Mouse (Mus musculus): ENCODE results near the gene Nipal3. TPM values are rescaled to one million over a fixed set of nuclear protein-coding genes. Genes with fewer than 3 reads are reported as not detected.
A peak's percentile ranks its signal among the peaks of the same experiment; 100 is the strongest.

Gene Nipal3
- total RNA-seq, 4 experiments from 2014 or later, result 15.2 to 22.0 (median 17.5) TPM

DNA sequence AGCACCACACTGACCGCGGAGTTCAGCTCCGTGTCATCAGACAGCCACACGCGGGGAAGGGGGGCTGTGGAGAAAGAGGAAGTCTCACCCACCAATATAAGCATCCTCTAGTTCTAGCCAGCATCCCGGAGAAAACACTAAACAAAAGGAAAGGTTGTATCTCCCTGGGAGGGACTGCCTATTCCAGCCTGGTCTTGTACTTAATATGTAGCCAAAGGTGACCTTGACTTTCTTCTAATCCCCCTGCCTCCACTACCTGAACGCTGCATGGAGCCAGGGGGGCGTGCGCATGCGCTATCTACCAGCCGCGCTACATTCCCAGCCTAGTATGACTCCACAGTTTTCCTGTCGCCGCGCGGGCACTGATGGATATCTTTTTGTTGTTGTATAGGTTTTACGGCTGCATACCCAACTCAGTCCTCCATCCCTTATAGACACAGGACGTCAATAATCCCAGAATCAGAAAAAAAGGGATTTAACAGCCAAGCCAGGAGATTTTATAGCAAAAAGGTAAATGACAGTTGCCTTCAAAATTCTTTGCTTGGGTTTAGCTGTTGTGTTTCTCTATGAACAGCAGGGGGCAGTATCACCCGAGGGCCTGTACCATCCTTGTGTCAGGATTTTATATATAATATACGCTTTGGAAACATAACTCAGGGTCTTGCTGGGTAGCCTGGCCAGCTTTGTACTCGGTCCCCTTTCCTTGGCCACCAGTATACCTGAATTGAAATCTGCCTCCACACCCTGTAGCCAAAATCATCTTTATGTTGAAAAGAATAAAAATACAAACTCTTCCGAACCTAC is 12.9 kb upstream of the Nipal3 start:
- DNase-seq (ENCODE audit: low spot score in 2 of 2), result no peak

DNA sequence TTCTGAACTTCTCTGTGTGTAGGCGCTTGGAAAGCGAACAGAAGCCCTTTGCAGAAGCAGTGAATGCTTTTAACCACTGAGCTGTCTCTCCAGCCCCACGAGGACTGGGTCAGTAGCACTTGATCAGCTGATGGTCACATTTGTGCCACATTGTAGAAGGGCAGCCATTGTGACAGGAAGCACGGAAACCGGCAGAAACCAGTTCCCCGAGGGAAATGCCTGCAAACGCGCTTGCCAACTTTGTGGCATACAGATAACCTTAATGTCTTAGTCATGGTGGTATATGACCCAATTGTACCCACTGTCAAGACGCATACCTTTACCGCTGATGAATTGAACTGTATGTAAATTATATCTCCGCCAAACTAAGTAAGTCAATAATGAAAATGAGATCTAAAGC is 11.0 kb upstream of the Nipal3 start:
- DNase-seq (ENCODE audit: low spot score in 2 of 2), result no peak

DNA sequence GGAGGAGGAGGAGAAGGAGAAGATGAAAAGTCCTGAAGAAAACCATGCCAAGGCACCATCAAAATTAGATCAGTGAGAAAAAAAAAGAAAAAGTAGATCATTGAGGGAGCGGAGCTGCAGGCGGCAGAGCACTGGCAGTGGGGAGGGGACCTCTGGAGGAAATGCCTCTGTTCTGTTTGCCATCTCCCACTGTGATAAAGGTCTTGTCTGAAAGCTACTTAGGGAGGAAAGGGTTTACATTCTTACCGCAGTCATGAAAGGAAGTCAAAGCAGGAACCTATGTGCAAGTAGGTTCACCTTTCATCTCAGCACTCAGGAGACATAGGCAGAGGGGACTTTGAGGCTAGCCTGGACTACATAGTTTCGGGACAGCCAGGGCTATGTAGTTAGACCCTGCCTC is 6.7 kb upstream of the Nipal3 start:
- no peak for DNase-seq (ENCODE audit: low spot score in 2 of 2)

- DNase-seq (ENCODE audit: low spot score in 2 of 2), result no peak
Measured at GRCm38 (mm10) chr4:135499831-135500230, 5.0 kb upstream of the Nipal3 start.

- no peak for DNase-seq (ENCODE audit: low spot score in 2 of 2)
Measured at GRCm38 (mm10) chr4:135498136-135498535, 3.3 kb upstream of the Nipal3 start.

DNA sequence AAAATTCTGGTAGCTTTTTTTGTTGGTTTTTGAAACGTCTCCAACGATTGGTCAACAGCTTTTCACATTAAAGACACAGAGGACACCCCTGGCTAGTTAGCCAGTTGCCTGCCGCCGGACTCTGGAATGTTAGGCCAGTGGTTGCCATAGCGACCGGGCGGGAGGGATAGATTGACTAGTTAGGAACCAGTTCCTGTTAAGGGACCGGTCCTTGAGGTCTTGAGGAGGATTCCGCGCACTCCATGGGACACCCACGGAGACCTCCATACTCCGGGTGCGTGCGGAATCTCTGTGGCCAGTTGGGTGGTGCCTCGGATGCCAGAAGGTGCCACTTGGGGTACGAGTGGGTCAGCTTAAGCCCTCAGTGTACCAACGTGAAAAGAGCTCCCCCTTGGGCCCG is 972 bp upstream of the Nipal3 start:
- DNase-seq (ENCODE audit: low spot score in 2 of 2), result peak; percentile 24 to 29

GRCm38 (mm10) chr4:135495397-135495791 is 556 bp upstream of the Nipal3 start:
- no peak for DNase-seq (ENCODE audit: low spot score in 2 of 2)

- no peak for DNase-seq (ENCODE audit: low spot score in 2 of 2)
Measured at GRCm38 (mm10) chr4:135493691-135494520, 932 bp downstream of the Nipal3 start.

DNA sequence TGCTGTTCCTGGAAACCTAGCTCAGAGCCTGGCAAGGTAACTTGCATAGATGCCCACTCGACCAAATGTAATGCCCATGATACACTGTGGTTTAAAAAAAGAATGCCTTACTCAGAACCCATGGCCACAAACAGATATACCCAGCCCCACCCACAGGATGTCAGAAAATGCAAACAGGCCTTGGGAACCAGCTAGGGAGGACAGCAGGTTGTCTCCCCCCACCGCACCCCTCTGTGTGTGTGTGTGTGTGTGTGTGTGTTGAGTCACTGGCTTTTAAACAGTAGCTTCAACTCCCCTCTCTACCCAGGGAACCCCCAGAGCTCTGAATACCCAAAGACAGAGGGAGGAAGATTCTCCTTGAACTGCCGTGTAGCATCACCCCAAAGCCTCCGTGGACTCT is 1.6 kb downstream of the Nipal3 start:
- DNase-seq (ENCODE audit: low spot score in 2 of 2), result no peak

DNA sequence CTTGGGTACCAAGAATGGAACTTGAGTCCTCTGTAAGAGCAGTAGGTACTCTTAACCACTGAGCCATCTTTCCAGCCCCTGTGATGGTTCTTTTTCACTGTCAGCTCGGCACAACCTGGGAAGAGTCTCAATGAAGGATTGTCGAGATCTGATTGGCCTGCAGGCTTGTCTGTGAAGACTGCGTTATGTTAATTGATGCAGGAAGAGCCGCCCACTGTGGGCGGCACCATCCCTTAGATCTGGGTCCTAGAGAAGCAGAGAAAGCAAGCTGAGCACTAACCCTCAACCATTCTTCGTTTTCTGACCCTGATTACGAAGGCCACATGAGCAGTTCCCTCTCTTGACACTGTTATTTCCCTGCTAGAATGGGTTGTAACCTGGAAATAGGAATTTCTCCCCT is 5.6 kb downstream of the Nipal3 start:
- no peak for DNase-seq (ENCODE audit: low spot score in 2 of 2)

DNA sequence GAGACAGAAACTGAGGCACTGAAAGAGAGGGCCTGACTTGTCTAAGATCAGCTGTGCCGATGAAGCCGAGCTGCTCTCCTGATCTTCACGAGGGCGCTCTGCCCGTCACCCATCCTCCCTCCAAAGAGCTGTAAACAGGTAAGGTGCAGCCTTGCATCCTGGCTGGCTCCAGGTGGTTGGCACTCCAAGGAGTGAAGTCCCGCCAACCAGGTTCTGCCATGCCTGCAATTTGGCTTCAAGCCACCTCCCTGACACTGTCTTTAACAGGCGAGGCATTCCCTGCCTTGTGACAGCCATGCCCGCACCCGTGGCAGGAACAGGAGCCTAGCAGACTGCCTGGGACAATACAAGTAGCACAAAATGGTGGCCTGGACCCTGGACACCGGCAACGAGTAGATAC is 8.5 kb downstream of the Nipal3 start:
- no peak for DNase-seq (ENCODE audit: low spot score in 2 of 2)

GRCm38 (mm10) chr4:135485086-135485485 is 9.8 kb downstream of the Nipal3 start:
- no peak for DNase-seq (ENCODE audit: low spot score in 2 of 2)

GRCm38 (mm10) chr4:135480370-135480769 is 14.5 kb downstream of the Nipal3 start:
- no peak for DNase-seq (ENCODE audit: low spot score in 2 of 2)

DNA sequence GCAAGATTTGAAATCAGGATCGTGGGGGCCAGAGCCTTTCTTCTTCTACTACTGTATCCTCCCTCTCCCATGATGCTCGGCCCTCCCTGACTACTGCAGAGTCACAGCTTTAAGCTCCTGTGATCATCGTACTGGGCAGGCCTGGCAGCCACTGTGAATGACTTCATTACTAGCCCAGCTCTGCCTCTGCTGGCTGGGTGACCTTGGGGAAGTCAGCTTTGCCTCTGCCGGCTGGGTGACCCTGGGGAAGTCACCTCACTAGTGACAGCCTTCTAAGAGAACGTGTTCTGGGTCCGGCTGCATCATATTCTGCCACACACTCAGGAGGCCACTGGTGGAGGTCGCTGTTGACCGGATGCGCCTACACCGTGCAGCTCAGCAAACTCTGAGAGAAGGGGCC is 17.0 kb downstream of the Nipal3 start:
- no peak for DNase-seq (ENCODE audit: low spot score in 2 of 2)

DNA sequence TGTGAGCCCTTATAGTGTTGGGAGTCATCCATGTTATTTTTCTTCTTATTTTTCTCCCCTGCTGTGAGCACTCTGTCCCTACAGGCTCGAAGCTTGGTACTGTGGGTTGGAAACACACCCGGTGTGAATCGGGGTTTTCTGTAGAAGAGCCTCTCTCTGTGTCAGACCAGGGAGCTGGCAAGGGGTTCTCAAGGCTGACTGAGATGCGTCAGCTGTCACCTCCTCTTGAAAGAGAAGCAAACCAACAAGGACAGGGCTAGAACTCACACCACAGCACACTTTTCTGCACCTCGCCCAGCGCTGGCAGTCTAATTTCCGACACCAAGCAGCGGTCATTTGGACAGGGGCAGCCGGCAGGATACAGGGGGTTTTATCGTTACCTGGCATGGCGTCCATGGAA is 31.4 kb downstream of the Nipal3 start:
- DNase-seq (ENCODE audit: low spot score in 2 of 2), result no peak

- no peak for DNase-seq (ENCODE audit: low spot score in 2 of 2)
Measured at GRCm38 (mm10) chr4:135453572-135453971, 41.3 kb downstream of the Nipal3 start.

GRCm38 (mm10) chr4:135453164-135453563 is 41.7 kb downstream of the Nipal3 start:
- DNase-seq (ENCODE audit: low spot score in 2 of 2), result no peak

DNA sequence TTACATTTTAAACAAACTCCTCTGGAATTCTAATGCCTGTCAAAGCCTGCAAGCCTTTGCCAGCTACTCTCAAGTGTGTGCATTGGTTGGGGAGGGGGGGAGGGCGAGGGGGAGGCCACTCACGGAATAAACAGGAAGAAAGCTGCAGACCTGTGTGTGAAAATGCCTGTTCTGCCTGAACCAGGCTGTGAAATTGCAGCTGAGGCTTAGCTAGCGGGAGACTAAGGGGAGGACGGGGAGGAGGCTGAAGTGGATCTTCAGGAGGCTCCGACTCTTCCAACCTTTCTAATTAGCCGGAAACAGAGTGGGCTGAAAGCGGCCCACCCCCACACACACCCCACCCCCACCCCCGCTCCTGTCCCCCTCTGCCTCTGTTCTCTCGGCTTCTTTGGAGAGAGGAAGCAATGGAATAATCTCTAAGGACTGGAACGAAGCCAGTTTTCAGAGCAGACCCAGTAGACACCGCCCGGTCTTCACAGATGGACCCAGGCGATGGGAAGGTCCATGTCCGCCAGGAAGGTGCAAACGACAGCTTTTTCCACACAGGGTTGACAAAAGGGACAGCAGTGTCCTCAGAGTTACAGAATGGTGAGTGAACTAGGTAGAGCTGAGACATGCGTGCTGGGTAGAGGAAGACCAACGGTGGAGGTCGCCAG is 43.4 kb downstream of the Nipal3 start:
- no peak for DNase-seq (ENCODE audit: low spot score in 2 of 2)

- DNase-seq (ENCODE audit: low spot score in 2 of 2), result no peak
Measured at GRCm38 (mm10) chr4:135442473-135442872, 52.4 kb downstream of the Nipal3 start.

GRCm38 (mm10) chr4:135439904-135440522 is 54.8 kb downstream of the Nipal3 start:
- DNase-seq (ENCODE audit: low spot score in 2 of 2), result no peak

GRCm38 (mm10) chr4:135439188-135439647 is 55.6 kb downstream of the Nipal3 start:
- DNase-seq (ENCODE audit: low spot score in 2 of 2), result no peak

DNA sequence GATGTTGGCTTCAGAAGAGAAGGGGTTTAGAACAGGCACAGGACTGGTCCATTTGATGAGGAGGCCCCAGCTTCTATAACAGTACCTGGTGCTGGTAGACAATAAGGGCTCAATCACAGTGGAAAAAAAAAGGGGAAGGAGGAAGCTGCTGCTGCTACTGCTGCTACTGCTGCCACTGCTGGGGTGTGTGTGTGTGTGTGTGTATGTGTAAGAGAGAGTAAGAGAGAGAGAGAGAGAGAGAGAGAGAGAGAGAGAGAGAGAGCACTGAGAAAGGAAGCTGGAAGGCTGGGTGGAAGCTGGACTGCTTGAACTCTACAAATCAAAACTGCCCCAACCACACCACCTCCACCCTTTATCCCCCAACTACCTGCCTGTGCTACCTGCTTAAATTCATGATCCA is 56.9 kb downstream of the Nipal3 start:
- DNase-seq (ENCODE audit: low spot score in 2 of 2), result no peak
